Mouse (Mus musculus): ENCODE measurements around the gene Ets2.

Gene Ets2

GRCm38 (mm10) chr16:95770402-95770801, 68.5 kb downstream of the Ets2 start:
- DNase-seq = no peak
